Mouse (Mus musculus) liver, adult 2 months (tissue): ENCODE data around the gene Samd7.

Source experiments
- CTCF ChIP-seq: fragments of 200-500 bp; IDR thresholded peaks from 2 replicates; pipeline ENCODE4 v1.5.1; 2011; ENCODE audit warnings: low read depth, low read length, control low read depth
- POLR2A ChIP-seq: fragments of 200-500 bp; IDR thresholded peaks from 2 replicates; pipeline ENCODE4 v1.6.1; 2011; ENCODE audit warnings: low read length, control low read depth; ENCODE audit not compliant: insufficient read depth; ENCODE audit errors: extremely low read depth

DNA sequence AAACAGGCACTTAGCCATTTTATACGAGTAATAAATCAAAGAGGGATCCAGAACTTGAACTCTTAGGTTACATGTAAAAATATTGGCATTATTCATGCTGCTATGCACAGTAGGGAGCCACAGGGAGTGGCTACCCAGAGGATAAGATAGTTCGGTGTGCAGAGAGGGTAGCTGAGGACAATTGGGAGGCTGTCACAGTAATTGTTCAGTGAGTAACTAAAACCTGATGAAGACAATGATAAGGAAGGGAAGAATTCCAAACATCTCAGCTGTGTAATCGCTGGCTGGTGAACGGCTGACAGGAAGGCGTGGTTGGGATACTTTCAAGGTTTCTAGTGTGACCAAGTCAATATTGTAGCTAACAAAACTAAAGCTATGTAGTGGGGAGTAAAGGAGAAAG, 42.4 kb downstream of the Samd7 start:
- TF ChIP-seq CTCF (no peak), POLR2A (no peak)
